Mouse (Mus musculus) embryonic fibroblast, embryonic 13.5 days (primary cell): ENCODE data around the gene Tnik. TPM values are rescaled to one million over a fixed set of nuclear protein-coding genes. Genes with fewer than 3 reads are reported as not detected.

Source experiments
- H3K27ac ChIP-seq: 2 replicates; pipeline ENCODE4 v1.5.1; 2012; ENCODE audit warnings: low read length, control low read depth, inconsistent platforms; ENCODE audit not compliant: insufficient read depth
- H3K4me1 ChIP-seq: 2 replicates; pipeline ENCODE4 v1.6.1; 2011; ENCODE audit warnings: low read length; ENCODE audit not compliant: control insufficient read depth, insufficient read depth
- H3K4me3 ChIP-seq: 2 replicates; pipeline ENCODE4 v1.5.1; 2011; ENCODE audit warnings: mild to moderate bottlenecking, control low read depth, low read length; ENCODE audit not compliant: insufficient read depth
- CTCF ChIP-seq: IDR thresholded peaks from 2 replicates; pipeline ENCODE4 v1.5.1; 2011; ENCODE audit warnings: mild to moderate bottlenecking, control low read depth, low read length, moderate library complexity, borderline replicate concordance; ENCODE audit not compliant: insufficient read depth
- POLR2A ChIP-seq: IDR thresholded peaks from 2 replicates; pipeline ENCODE4 v1.6.1; 2011; ENCODE audit warnings: low read depth, mild to moderate bottlenecking, control low read depth, low read length, moderate library complexity
- polyA plus RNA-seq: library from polyadenylated mRNA; stranded (reverse); fragments of >200 nt; gene quantifications from 2 replicates; pipeline ENCODE4 v1.2.4, GENCODE M21; 2011; ENCODE audit warnings: low read depth; ENCODE audit not compliant: missing spikeins, insufficient read length

Gene Tnik
- polyA plus RNA-seq, 1 experiment = 17.6 TPM

DNA sequence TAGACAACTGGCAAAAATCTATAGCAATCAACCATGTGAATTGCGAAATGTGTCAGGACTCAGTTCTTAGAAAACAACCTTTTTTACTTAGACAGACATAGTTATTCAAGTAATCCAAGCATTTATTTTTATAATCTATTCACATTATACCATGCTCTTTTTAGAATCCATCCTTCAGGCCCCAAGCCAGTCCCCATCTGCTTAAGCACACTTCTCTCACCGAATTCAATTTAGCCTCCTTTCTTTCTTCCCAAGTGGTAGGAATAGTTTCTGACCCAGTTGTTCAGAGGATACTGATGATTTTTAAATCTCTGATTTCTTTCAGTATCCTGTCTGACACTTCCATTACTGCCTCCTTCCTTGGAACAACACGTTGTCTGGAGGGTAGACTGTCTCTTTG lies 261.5 kb downstream of the Tnik start:
- no peak for TF ChIP-seq CTCF
- no peak for TF ChIP-seq POLR2A
- H3K4me1 ChIP-seq = peaks cover 10% of the 10 kb centered on the region
- H3K27ac ChIP-seq = peak overlapping the region; percentile 95
- no peak overlapping the region for H3K4me3 ChIP-seq

DNA sequence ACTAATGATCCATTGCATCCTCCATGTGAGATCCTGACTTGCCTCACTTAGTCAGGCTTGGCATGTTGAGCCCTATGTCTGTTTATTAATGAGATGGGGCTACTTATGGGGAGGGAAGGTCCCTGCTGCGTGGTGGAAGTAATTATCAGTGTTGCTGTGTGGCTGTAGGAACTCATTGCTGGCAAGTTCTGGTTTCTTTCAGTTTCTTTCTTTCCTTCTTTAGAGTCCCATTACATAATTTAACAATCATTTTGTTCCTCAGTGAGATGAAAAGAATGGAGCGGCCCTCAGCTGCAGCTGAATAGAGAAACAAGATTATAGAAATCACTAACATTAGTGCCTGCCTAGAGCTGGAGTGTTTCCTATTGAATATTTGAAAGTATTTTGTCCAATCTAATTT lies 263.7 kb downstream of the Tnik start:
- TF ChIP-seq CTCF (no peak), POLR2A (no peak)

DNA sequence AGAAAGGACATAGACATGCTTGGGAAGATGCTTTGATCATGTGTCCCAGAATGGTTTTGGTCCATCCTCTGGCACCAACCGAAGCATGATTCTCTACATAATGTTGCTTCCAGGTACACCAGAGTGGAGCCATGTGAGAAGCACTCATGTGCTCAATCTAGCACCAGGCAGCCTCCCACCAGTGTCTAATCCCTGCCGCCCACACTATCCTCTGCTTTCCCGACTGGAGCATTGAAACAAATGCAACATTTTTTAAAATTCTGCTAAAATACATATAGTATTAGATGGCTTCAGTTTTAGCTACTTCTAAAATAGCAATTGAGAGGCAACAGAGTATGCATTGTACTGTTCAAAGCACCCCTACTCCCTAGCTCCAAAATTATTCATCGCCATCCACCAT lies 264.2 kb downstream of the Tnik start:
- Histone ChIP-seq H3K4me3 (no peak overlapping the region), H3K27ac (peak overlapping the region; percentile 55; the same call in 1 of the 2 replicates), H3K4me1 (peaks cover 10% of the 10 kb centered on the region)
- TF ChIP-seq POLR2A = no peak
- no peak for TF ChIP-seq CTCF

More for the DNA sequence above, 263.7 kb downstream of the Tnik start:
- Histone ChIP-seq H3K4me3 (no peak overlapping the region), H3K4me1 (peaks cover 10% of the 10 kb centered on the region), H3K27ac (no peak overlapping the region)

DNA sequence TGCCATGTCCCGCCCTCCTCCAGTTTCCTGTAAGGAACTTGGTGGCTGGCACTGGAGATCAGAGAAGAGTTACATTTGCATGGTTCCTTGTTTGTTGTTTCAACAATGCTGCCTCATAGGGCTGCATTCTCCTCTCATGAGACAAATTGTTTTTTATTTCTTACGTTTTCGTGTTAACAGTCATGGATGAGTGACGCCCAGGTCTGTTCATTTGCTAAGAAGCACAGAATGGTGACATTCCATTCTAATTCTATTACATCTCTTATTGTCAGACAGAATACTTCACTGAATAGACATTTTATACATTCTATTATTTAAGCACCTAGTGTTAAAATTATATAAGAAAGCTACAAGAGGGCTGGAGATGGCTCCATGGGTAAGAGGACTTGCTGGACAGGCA lies 266.5 kb downstream of the Tnik start:
- Histone ChIP-seq H3K27ac (no peak overlapping the region), H3K4me3 (no peak overlapping the region), H3K4me1 (peaks cover 2% of the 10 kb centered on the region; the same call in 1 of the 2 replicates)
- no peak for TF ChIP-seq POLR2A
- TF ChIP-seq CTCF = no peak

- no peak overlapping the region for H3K4me3 ChIP-seq
- H3K27ac ChIP-seq = no peak overlapping the region
- H3K4me1 ChIP-seq = no peaks in the 10 kb centered on the region
- TF ChIP-seq POLR2A = no peak
- TF ChIP-seq CTCF = no peak
These were observed 268.4 kb downstream of the Tnik start for GRCm38 (mm10) chr3:28531294-28531956.

DNA sequence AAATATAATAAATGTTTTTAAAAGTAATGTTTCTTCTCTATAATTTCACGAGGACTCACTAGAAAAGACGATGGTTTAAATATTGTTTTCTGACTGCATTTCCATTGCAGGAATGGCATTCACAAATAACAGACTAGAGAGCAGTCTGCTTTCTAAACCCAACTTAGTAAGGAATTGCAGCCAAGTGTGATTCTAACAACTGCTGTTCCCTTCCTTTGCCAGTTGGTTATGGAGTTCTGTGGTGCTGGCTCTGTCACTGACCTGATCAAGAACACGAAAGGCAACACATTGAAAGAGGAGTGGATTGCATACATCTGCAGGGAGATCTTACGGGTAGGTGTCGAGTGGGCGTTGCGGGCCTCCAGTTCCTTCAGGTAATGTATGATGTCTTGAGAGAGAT lies 269.7 kb downstream of the Tnik start:
- TF ChIP-seq CTCF = no peak
- TF ChIP-seq POLR2A = no peak
- Histone ChIP-seq H3K27ac (no peak overlapping the region), H3K4me3 (no peak overlapping the region), H3K4me1 (no peaks in the 10 kb centered on the region)

DNA sequence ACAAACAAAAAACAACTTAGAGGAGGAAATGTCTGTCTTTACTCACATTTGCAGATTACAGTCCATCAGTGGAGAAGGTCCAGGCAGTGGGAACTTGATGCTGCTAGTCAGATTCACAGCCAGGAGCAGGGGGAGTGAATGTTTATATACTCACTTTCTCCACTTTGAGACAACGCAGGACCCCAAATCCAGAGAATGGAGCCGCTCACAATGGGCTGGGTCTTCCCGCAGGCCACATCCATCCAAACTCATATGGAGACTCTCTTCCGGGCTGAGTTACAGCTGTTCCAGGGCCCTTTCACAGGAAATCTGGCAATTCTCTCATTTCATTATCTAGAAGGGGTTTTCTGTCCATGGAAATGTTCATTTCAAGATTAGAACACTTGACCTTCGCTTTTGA lies 277.1 kb downstream of the Tnik start:
- TF ChIP-seq CTCF (no peak), POLR2A (no peak)
- no peaks in the 10 kb centered on the region for H3K4me1 ChIP-seq
- H3K27ac ChIP-seq = no peak overlapping the region
- no peak overlapping the region for H3K4me3 ChIP-seq

DNA sequence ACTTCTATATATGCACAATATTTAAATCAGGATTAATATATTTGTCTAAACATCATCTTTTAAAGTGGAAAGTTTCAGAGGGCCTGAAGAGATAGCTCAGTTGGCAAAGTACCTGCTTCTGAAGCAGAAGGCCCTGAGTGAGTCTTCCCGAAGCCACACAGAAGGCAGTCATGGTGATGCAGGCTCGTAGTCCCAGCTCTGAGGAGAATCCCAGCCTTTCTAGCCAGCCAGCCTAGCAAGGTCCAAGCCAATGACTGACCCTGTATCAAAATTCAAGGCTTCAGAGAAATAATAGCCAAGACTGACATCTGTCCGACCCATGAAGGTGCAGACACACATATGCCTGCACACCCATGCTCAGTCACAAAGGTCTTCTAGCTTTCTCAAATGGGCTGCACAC lies 279.9 kb downstream of the Tnik start:
- TF ChIP-seq POLR2A (no peak), CTCF (no peak)
- Histone ChIP-seq H3K4me1 (no peaks in the 10 kb centered on the region), H3K27ac (no peak overlapping the region), H3K4me3 (no peak overlapping the region)

DNA sequence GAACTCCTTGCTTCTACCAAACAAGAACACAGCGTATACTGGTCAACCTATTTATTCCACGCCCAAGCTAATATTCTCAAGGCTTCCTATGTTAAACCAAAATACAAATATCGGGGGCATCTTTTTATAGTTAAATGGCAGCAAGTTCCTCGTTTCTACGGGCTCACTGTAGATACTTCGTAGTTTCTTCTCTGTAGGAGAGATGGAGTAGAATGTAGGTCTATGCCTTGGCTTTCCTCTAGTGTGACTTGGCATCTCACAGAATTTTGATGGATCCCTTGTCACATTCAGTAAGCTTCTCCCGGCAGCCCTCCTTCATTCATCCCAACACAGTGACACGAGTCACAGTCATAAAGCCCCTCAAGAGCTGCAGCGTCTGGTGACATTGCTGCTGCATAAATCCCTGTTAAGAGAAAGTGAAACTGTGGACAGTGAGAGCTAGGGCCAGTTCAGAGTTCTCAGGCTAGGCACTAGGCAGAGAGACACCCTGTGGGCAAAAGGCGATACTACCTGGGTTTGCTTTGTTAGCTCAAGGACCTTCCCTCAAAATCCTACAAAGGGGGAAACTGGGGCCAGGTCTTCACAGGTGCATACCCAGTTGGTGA lies 280.5 kb downstream of the Tnik start:
- Histone ChIP-seq H3K4me1 (no peaks in the 10 kb centered on the region), H3K27ac (no peak overlapping the region), H3K4me3 (no peak overlapping the region)
- no peak for TF ChIP-seq POLR2A
- TF ChIP-seq CTCF = peak; percentile 46; the same call in 1 of the 2 replicates

- peaks cover 5% of the 10 kb centered on the region; the same call in 1 of the 2 replicates for H3K4me1 ChIP-seq
- no peak for TF ChIP-seq POLR2A
- no peak for TF ChIP-seq CTCF
- no peak overlapping the region for H3K4me3 ChIP-seq
- no peak overlapping the region for H3K27ac ChIP-seq
These were observed 281.4 kb downstream of the Tnik start for GRCm38 (mm10) chr3:28544345-28544869.
